Mouse (Mus musculus): ENCODE measurements around the gene Rnf185. TPM values are rescaled to one million over a fixed set of nuclear protein-coding genes. Genes with fewer than 3 reads are reported as not detected.

Rnf185 gene
- total RNA-seq, 2 experiments from 2014 or later: 20.2 to 23.1 TPM

Other genes starting within 250 kb of the Rnf185 start
- gene Eif4enif1, start 250.0 kb downstream of the Rnf185 start, total RNA-seq (2021): 10 to 100 TPM; 40.5 to 42.1 TPM
- 10 to 100 TPM; 60.1 to 70.5 TPM for gene Drg1, start 185.9 kb downstream of the Rnf185 start, total RNA-seq (2021)
- gene Patz1, start 163.5 kb downstream of the Rnf185 start, total RNA-seq (2021): 10 to 100 TPM; 19.4 to 23.1 TPM
- 10 to 100 TPM; 45.2 to 51.2 TPM for gene Pik3ip1, start 122.0 kb downstream of the Rnf185 start, total RNA-seq (2021)
- gene Limk2, start 43.2 kb downstream of the Rnf185 start, total RNA-seq (2021): 10 to 100 TPM; 15.1 to 17.0 TPM
- under 1 TPM; 0.10 to 0.13 TPM for gene Pla2g3, start 35.9 kb upstream of the Rnf185 start, total RNA-seq (2021)
- gene Inpp5j, start 52.5 kb upstream of the Rnf185 start, total RNA-seq (2021): 10 to 100 TPM; 16.7 to 18.2 TPM
- gene Selenom, start 62.3 kb upstream of the Rnf185 start, total RNA-seq (2021): 10 to 100 TPM; 39.8 to 40.3 TPM
- 100 to 1,000 TPM; 139 to 154 TPM for gene Smtn, start 88.2 kb upstream of the Rnf185 start, total RNA-seq (2021)
- 10 to 100 TPM; 16.8 to 20.7 TPM for gene Morc2a, start 196.8 kb upstream of the Rnf185 start, total RNA-seq (2021)